ENCODE assay signal across 17 mouse cellular contexts in the genomic region with DNA sequence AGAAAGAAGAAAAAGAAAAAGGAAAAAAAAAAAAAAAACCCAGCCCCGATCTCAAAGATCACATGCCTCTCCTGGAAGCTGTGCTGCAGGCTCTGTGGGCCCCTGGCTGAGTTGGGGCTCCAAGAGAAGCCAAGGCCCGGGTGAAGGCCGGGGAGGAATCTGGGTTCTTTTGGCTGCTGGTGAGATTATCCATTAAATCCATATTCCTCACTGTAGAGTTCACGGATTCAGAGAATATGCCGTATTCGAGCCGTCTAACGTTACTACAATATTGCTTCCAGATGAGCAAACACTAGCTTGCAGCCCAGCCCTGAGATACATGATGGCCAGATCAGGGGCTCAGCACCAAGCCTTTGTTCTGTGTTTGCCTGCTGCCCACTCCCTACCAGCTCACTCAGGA.
A peak's percentile ranks its signal among the peaks of the same experiment; 100 is the strongest.
DNase-seq lines count a peak whose midpoint lies in the region; ATAC-seq lines count a peak whose summit lies in the region.
"Had no signal": no experiment of that assay in that cellular context is flagged by ENCODE, and none has a peak within 500 bp of the region (broad histone marks: within the 10 kb centered on the region; RNA-seq: fewer than 3 reads in every experiment).

No protein-coding gene starts in this region.

- no peak overlapping the region for H3K9ac ChIP-seq in forebrain, embryonic 14.5 days (ENCODE audit: low read length)
- no peak overlapping the region; the same call in 1 of the 2 replicates for H3K9ac ChIP-seq in kidney, embryonic 14.5 days (ENCODE audit: low read depth, low read length)
- H3K9ac ChIP-seq in embryonic facial prominence, embryonic 14.5 days (ENCODE audit: low read depth, low read length): no peak overlapping the region
- H3K9ac ChIP-seq in limb, embryonic 15.5 days: no peak overlapping the region
- H3K9ac ChIP-seq: forebrain, embryonic 13.5 days; liver, embryonic 12.5 days; midbrain, embryonic 12.5 days had no signal

- no peaks in the 10 kb centered on the region for H3K9me3 ChIP-seq in forebrain, embryonic 10.5 days
- H3K9me3 ChIP-seq in forebrain, embryonic 14.5 days (replicated peaks; ENCODE audit: control insufficient read depth, low read length): no peaks in the 10 kb centered on the region
- H3K9me3 ChIP-seq in kidney, embryonic 14.5 days (ENCODE audit: control insufficient read depth, low read length): no peaks in the 10 kb centered on the region
- no peaks in the 10 kb centered on the region for H3K9me3 ChIP-seq in embryonic facial prominence, embryonic 14.5 days (ENCODE audit: control insufficient read depth, low read length)
- H3K9me3 ChIP-seq in limb, embryonic 15.5 days: no peaks in the 10 kb centered on the region
- H3K9me3 ChIP-seq: forebrain, embryonic 13.5 days; liver, embryonic 12.5 days; midbrain, embryonic 12.5 days had no signal

- DNase-seq in forebrain, embryonic 10.5 days (ENCODE audit: extremely low spot score, low spot score): no peak
- no peak for DNase-seq in forebrain, embryonic 14.5 days (ENCODE audit: low spot score)
- DNase-seq in kidney, postnatal 10 days: no peak
- peak; percentile 91 for DNase-seq in embryonic facial prominence, embryonic 14.5 days (ENCODE audit: low spot score)
- no peak for DNase-seq in adrenal gland, postnatal 10 days
- DNase-seq: cerebellum, adult 18-20 months; kidney, adult 18-20 months; thymus, postnatal 36 days had no signal

- H3K4me3 ChIP-seq in forebrain, embryonic 10.5 days: no peak overlapping the region
- no peak overlapping the region for H3K4me3 ChIP-seq in forebrain, embryonic 14.5 days (ENCODE audit: low read depth, low read length)
- H3K4me3 ChIP-seq in kidney, embryonic 14.5 days (ENCODE audit: low read length): no peak overlapping the region
- no peak overlapping the region for H3K4me3 ChIP-seq in embryonic facial prominence, embryonic 14.5 days (ENCODE audit: low read depth, low read length)
- H3K4me3 ChIP-seq in limb, embryonic 15.5 days: no peak overlapping the region
- H3K4me3 ChIP-seq: forebrain, embryonic 13.5 days; left cerebral cortex, adult 2 months; liver, embryonic 12.5 days; midbrain, embryonic 12.5 days; myocyte had no signal

- no peaks in the 10 kb centered on the region for H3K36me3 ChIP-seq in forebrain, embryonic 10.5 days (replicated peaks)
- no peaks in the 10 kb centered on the region for H3K36me3 ChIP-seq in forebrain, embryonic 14.5 days (ENCODE audit: control insufficient read depth, insufficient read depth, low read length)
- H3K36me3 ChIP-seq in kidney, embryonic 14.5 days (ENCODE audit: control insufficient read depth, insufficient read depth, low read length): no peaks in the 10 kb centered on the region
- no peaks in the 10 kb centered on the region for H3K36me3 ChIP-seq in embryonic facial prominence, embryonic 14.5 days (ENCODE audit: control insufficient read depth, insufficient read depth, low read length)
- H3K36me3 ChIP-seq in limb, embryonic 15.5 days: no peaks in the 10 kb centered on the region
- H3K36me3 ChIP-seq: liver, embryonic 12.5 days; midbrain, embryonic 12.5 days had no signal

- peaks cover 44% of the 10 kb centered on the region for H3K4me1 ChIP-seq in forebrain, embryonic 10.5 days
- no peaks in the 10 kb centered on the region for H3K4me1 ChIP-seq in forebrain, embryonic 14.5 days (ENCODE audit: control insufficient read depth, insufficient read depth, low read length)
- peaks cover 15% of the 10 kb centered on the region for H3K4me1 ChIP-seq in kidney, embryonic 14.5 days (ENCODE audit: control insufficient read depth, insufficient read depth, low read length)
- H3K4me1 ChIP-seq in embryonic facial prominence, embryonic 14.5 days (ENCODE audit: control insufficient read depth, insufficient read depth, low read length): peaks cover 43% of the 10 kb centered on the region
- peaks cover 56% of the 10 kb centered on the region for H3K4me1 ChIP-seq in limb, embryonic 15.5 days
- H3K4me1 ChIP-seq: forebrain, embryonic 13.5 days; midbrain, embryonic 12.5 days had no signal

- ATAC-seq in forebrain, embryonic 14.5 days: no peak
- no peak for ATAC-seq in kidney, embryonic 14.5 days (ENCODE audit: low FRiP score, low TSS enrichment)
- ATAC-seq in embryonic facial prominence, embryonic 14.5 days (ENCODE audit: low read depth): peak; percentile 76
- peak; percentile 52; the same call in 1 of the 2 replicates for ATAC-seq in limb, embryonic 15.5 days (ENCODE audit: insufficient number of reproducible peaks, low FRiP score, low TSS enrichment, low read depth)
- no peak for ATAC-seq in granulocyte monocyte progenitor cell, adult 5-6 weeks (replicated peaks; ENCODE audit: poor library complexity, severe bottlenecking)
- ATAC-seq: forebrain, embryonic 13.5 days; liver, embryonic 12.5 days; Patski had no signal

- 70% methylated on average over 8 of the region's 8 CpGs for WGBS in forebrain, embryonic 10.5 days
- 85% methylated on average over 8 of the region's 8 CpGs for WGBS in forebrain, embryonic 14.5 days
- 66% methylated on average over 8 of the region's 8 CpGs for whole genome bisulfite sequencing in kidney, embryonic 14.5 days
- 26% methylated on average over 8 of the region's 8 CpGs for WGBS in embryonic facial prominence, embryonic 14.5 days
- WGBS in limb, embryonic 15.5 days: 20% methylated on average over 8 of the region's 8 CpGs

- peaks cover 17% of the 10 kb centered on the region for H3K27me3 ChIP-seq in forebrain, embryonic 10.5 days (ENCODE audit: poor library complexity, severe bottlenecking)
- no peaks in the 10 kb centered on the region for H3K27me3 ChIP-seq in forebrain, embryonic 14.5 days (replicated peaks; ENCODE audit: control insufficient read depth, insufficient read depth, low read length)
- H3K27me3 ChIP-seq in kidney, embryonic 14.5 days (ENCODE audit: control insufficient read depth, insufficient read depth, low read length): no peaks in the 10 kb centered on the region
- no peaks in the 10 kb centered on the region for H3K27me3 ChIP-seq in embryonic facial prominence, embryonic 14.5 days (replicated peaks; ENCODE audit: control insufficient read depth, insufficient read depth, low read length)
- H3K27me3 ChIP-seq in limb, embryonic 15.5 days: no peaks in the 10 kb centered on the region
- H3K27me3 ChIP-seq: liver, embryonic 12.5 days; Patski had no signal

- H3K4me2 ChIP-seq in forebrain, embryonic 14.5 days (ENCODE audit: low read length): no peak overlapping the region
- no peak overlapping the region for H3K4me2 ChIP-seq in kidney, embryonic 14.5 days (replicated peaks; ENCODE audit: low read depth, low read length)
- H3K4me2 ChIP-seq in embryonic facial prominence, embryonic 14.5 days (ENCODE audit: low read depth, low read length): 0 out of 2 replicates have a peak overlapping the region, but pooled peaks have one; percentile 5
- 0 out of 2 replicates have a peak overlapping the region, but pooled peaks have one; percentile 12 for H3K4me2 ChIP-seq in limb, embryonic 15.5 days
- H3K4me2 ChIP-seq: forebrain, embryonic 13.5 days; liver, embryonic 12.5 days; midbrain, embryonic 12.5 days had no signal

- peak overlapping the region; percentile 66 for H3K27ac ChIP-seq in forebrain, embryonic 10.5 days
- no peak overlapping the region for H3K27ac ChIP-seq in forebrain, embryonic 14.5 days (ENCODE audit: low read depth, low read length)
- H3K27ac ChIP-seq in kidney, embryonic 14.5 days (ENCODE audit: low read depth, low read length): peak overlapping the region; percentile 51; the same call in 1 of the 2 replicates
- H3K27ac ChIP-seq in embryonic facial prominence, embryonic 14.5 days (replicated peaks; ENCODE audit: low read depth, low read length): peak overlapping the region; percentile 89
- peak overlapping the region; percentile 88 for H3K27ac ChIP-seq in limb, embryonic 15.5 days
- H3K27ac ChIP-seq: forebrain, embryonic 13.5 days; left cerebral cortex, adult 2 months; liver, embryonic 12.5 days; midbrain, embryonic 12.5 days had no signal

Comparison
In these comparisons a context has a peak if more than half of its experiments do, and no peak if none do; other contexts are left out.
1. ATAC-seq: peak in embryonic facial prominence, embryonic 14.5 days (single experiment) and limb, embryonic 15.5 days (single experiment); none in forebrain, embryonic 14.5 days (single experiment), kidney, embryonic 14.5 days (single experiment) and granulocyte monocyte progenitor cell, adult 5-6 weeks (single experiment).
2. H3K4me2 ChIP-seq: peak in embryonic facial prominence, embryonic 14.5 days (single experiment) and limb, embryonic 15.5 days (single experiment); none in forebrain, embryonic 14.5 days (single experiment) and kidney, embryonic 14.5 days (single experiment).